Mouse (Mus musculus): Measurements from ENCODE around the gene Cdadc1. TPM values are rescaled to one million over a fixed set of nuclear protein-coding genes. Genes with fewer than 3 reads are reported as not detected.
"Not testable (repeated sequence)": the region's sequence is repeated elsewhere in the genome, so short reads cannot be mapped to it uniquely, and the experiment has no call there.

The Cdadc1 gene
- polyA plus RNA-seq, 1 experiment, result 17.8 TPM

- Histone ChIP-seq H3K27me3 (ENCODE audit: control insufficient read depth, insufficient read depth, low read length, poor library complexity, severe bottlenecking) (no peaks in the 10 kb centered on the region; the same call in 1 of the 2 replicates), H3K4me3 (ENCODE audit: low read depth, low read length) (no peak overlapping the region), H3K4me1 (ENCODE audit: control insufficient read depth, insufficient read depth, low read length) (peaks cover 2% of the 10 kb centered on the region), H3K36me3 (ENCODE audit: control insufficient read depth, insufficient read depth, low read length, poor library complexity, severe bottlenecking) (no peaks in the 10 kb centered on the region), H3K9ac (ENCODE audit: low read depth, poor library complexity, severe bottlenecking) (no peak overlapping the region), H3K27ac (ENCODE audit: insufficient read depth, low read length) (no peak overlapping the region), H3K9me3 (replicated peaks; ENCODE audit: control insufficient read depth, insufficient read depth, low read length, poor library complexity, severe bottlenecking) (no peaks in the 10 kb centered on the region)
- TF ChIP-seq EP300 (IDR thresholded peaks at IDR 0.05; ENCODE audit: insufficient read depth, low read depth, low read length) (no peak), POLR2A (IDR thresholded peaks at IDR 0.05; ENCODE audit: insufficient read depth, low read length) (no peak), CTCF (IDR thresholded peaks at IDR 0.05; ENCODE audit: low read depth, low read length) (no peak)
Measured at GRCm38 (mm10) chr14:59624326-59624885, 26.6 kb upstream of the Cdadc1 start.

DNA sequence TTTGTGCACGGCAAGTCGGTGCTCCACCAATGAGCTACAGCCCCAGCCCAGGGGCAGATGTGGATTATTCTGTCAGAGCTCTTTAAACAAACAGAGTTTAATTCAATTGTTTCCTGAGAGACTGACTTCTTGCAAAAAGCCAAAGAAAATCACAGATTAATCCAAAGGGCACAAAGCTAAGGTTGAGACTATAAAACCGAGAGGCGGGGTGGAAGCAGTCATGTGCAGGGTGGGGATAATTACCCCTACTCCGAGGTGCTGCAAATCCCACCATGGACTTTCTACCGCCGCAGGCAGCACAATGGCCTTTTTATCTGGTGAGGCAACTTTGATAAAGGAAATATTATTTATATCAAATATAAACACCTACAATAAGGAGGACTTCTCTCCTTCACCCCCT, 19.0 kb upstream of the Cdadc1 start:
- TF ChIP-seq POLR2A (IDR thresholded peaks at IDR 0.05; ENCODE audit: insufficient read depth, low read length) (no peak), EP300 (IDR thresholded peaks at IDR 0.05; ENCODE audit: insufficient read depth, low read depth, low read length) (no peak), CTCF (IDR thresholded peaks at IDR 0.05; ENCODE audit: low read depth, low read length) (no peak)
- Histone ChIP-seq H3K27ac (ENCODE audit: insufficient read depth, low read length) (no peak overlapping the region), H3K9me3 (replicated peaks; ENCODE audit: control insufficient read depth, insufficient read depth, low read length, poor library complexity, severe bottlenecking) (no peaks in the 10 kb centered on the region), H3K36me3 (ENCODE audit: control insufficient read depth, insufficient read depth, low read length, poor library complexity, severe bottlenecking) (no peaks in the 10 kb centered on the region), H3K4me3 (ENCODE audit: low read depth, low read length) (no peak overlapping the region), H3K4me1 (ENCODE audit: control insufficient read depth, insufficient read depth, low read length) (no peaks in the 10 kb centered on the region), H3K9ac (ENCODE audit: low read depth, poor library complexity, severe bottlenecking) (no peak overlapping the region), H3K27me3 (ENCODE audit: control insufficient read depth, insufficient read depth, low read length, poor library complexity, severe bottlenecking) (no peaks in the 10 kb centered on the region)

- H3K36me3 ChIP-seq (ENCODE audit: control insufficient read depth, insufficient read depth, low read length, poor library complexity, severe bottlenecking); H3K9ac ChIP-seq (ENCODE audit: low read depth, poor library complexity, severe bottlenecking); H3K27ac ChIP-seq (ENCODE audit: insufficient read depth, low read length); H3K9me3 ChIP-seq (replicated peaks; ENCODE audit: control insufficient read depth, insufficient read depth, low read length, poor library complexity, severe bottlenecking); H3K4me3 ChIP-seq (ENCODE audit: low read depth, low read length); H3K27me3 ChIP-seq (ENCODE audit: control insufficient read depth, insufficient read depth, low read length, poor library complexity, severe bottlenecking); H3K4me1 ChIP-seq (ENCODE audit: control insufficient read depth, insufficient read depth, low read length): not testable (repeated sequence)
Measured at GRCm38 (mm10) chr14:59614149-59614548, 16.4 kb upstream of the Cdadc1 start.

- no peaks in the 10 kb centered on the region for H3K36me3 ChIP-seq (ENCODE audit: control insufficient read depth, insufficient read depth, low read length, poor library complexity, severe bottlenecking)
- no peak overlapping the region for H3K9ac ChIP-seq (ENCODE audit: low read depth, poor library complexity, severe bottlenecking)
- H3K27ac ChIP-seq (ENCODE audit: insufficient read depth, low read length), result no peak overlapping the region
- H3K9me3 ChIP-seq (replicated peaks; ENCODE audit: control insufficient read depth, insufficient read depth, low read length, poor library complexity, severe bottlenecking), result no peaks in the 10 kb centered on the region
- H3K4me1 ChIP-seq (ENCODE audit: control insufficient read depth, insufficient read depth, low read length), result no peaks in the 10 kb centered on the region
- no peaks in the 10 kb centered on the region for H3K27me3 ChIP-seq (ENCODE audit: control insufficient read depth, insufficient read depth, low read length, poor library complexity, severe bottlenecking)
- TF ChIP-seq CTCF (IDR thresholded peaks at IDR 0.05; ENCODE audit: low read depth, low read length), result peak; percentile 34
- no peak for TF ChIP-seq EP300 (IDR thresholded peaks at IDR 0.05; ENCODE audit: insufficient read depth, low read depth, low read length)
- no peak overlapping the region for H3K4me3 ChIP-seq (ENCODE audit: low read depth, low read length)
Measured at GRCm38 (mm10) chr14:59612920-59613625, 15.3 kb upstream of the Cdadc1 start.

DNA sequence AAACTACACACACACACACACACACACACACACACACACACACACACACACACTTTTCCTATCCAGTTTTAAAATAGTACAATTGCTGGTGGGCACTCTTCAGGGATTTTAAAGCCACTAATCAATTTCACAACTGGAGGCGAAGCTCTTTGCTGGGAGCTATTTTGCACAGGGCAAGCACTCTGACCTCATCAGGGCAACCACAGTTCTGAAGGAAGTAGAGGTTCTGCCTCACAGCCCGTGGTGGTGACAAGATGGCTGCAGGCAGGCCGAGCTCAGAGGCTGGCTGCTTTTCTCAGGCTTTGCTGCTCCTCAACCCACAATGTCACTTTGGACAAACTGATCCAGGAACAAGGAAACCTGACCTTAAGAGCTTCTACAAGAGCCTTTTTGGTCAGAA, 9.3 kb upstream of the Cdadc1 start:
- no peaks in the 10 kb centered on the region for H3K36me3 ChIP-seq (ENCODE audit: control insufficient read depth, insufficient read depth, low read length, poor library complexity, severe bottlenecking)
- H3K27me3 ChIP-seq (ENCODE audit: control insufficient read depth, insufficient read depth, low read length, poor library complexity, severe bottlenecking), result no peaks in the 10 kb centered on the region
- no peaks in the 10 kb centered on the region for H3K9me3 ChIP-seq (replicated peaks; ENCODE audit: control insufficient read depth, insufficient read depth, low read length, poor library complexity, severe bottlenecking)
- no peak overlapping the region for H3K27ac ChIP-seq (ENCODE audit: insufficient read depth, low read length)
- TF ChIP-seq CTCF (IDR thresholded peaks at IDR 0.05; ENCODE audit: low read depth, low read length) (no peak), POLR2A (IDR thresholded peaks at IDR 0.05; ENCODE audit: insufficient read depth, low read length) (no peak), EP300 (IDR thresholded peaks at IDR 0.05; ENCODE audit: insufficient read depth, low read depth, low read length) (no peak)
- H3K4me1 ChIP-seq (ENCODE audit: control insufficient read depth, insufficient read depth, low read length), result no peaks in the 10 kb centered on the region
- H3K4me3 ChIP-seq (ENCODE audit: low read depth, low read length), result no peak overlapping the region
- no peak overlapping the region for H3K9ac ChIP-seq (ENCODE audit: low read depth, poor library complexity, severe bottlenecking)

DNA sequence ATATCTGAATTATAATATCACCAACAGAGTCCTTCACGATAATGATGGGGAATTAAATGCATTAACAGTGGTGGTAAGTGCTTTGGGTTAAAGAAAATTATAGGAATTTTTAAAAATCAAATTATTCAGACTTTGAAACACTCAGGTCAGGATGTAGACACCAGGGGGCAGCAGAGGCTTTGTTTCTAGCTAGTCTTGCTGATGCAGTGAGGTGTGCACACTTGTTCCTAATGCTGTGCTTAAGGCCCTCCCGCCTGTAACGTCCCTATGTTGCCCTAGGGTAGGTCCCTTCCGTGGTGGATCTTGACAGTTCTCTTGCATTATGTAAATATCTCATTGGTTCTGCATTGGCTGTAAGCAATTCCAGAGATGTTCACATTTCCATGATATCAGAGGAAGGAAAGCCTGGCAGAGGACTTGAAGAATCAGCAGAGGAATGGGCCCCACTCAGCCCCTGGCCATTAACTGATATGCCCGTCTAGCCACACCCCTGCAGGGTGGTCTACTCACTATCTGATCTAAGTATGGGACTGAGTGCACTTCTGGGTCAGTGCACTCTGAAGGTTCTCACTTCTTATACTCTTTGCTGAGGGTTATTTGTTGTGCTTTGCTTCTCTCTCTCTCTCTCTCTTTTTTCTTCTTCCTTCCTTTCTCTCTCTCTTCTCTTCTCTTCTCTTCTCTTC, 8.1 kb upstream of the Cdadc1 start:
- Histone ChIP-seq H3K27me3 (ENCODE audit: control insufficient read depth, insufficient read depth, low read length, poor library complexity, severe bottlenecking) (no peaks in the 10 kb centered on the region), H3K9ac (ENCODE audit: low read depth, poor library complexity, severe bottlenecking) (no peak overlapping the region), H3K27ac (ENCODE audit: insufficient read depth, low read length) (no peak overlapping the region)

More for the DNA sequence above, 8.1 kb upstream of the Cdadc1 start:
- TF ChIP-seq CTCF (IDR thresholded peaks at IDR 0.05; ENCODE audit: low read depth, low read length) (peak; percentile 38), EP300 (IDR thresholded peaks at IDR 0.05; ENCODE audit: insufficient read depth, low read depth, low read length) (no peak), POLR2A (IDR thresholded peaks at IDR 0.05; ENCODE audit: insufficient read depth, low read length) (no peak)
- H3K9me3 ChIP-seq (replicated peaks; ENCODE audit: control insufficient read depth, insufficient read depth, low read length, poor library complexity, severe bottlenecking), result no peaks in the 10 kb centered on the region
- H3K4me1 ChIP-seq (ENCODE audit: control insufficient read depth, insufficient read depth, low read length), result no peaks in the 10 kb centered on the region
- H3K4me3 ChIP-seq (ENCODE audit: low read depth, low read length), result no peak overlapping the region
- no peaks in the 10 kb centered on the region for H3K36me3 ChIP-seq (ENCODE audit: control insufficient read depth, insufficient read depth, low read length, poor library complexity, severe bottlenecking)

All from ES-Bruce4 (cell line).